Mouse (Mus musculus): ENCODE measurements around the gene Inka2. TPM values are rescaled to one million over a fixed set of nuclear protein-coding genes. Genes with fewer than 3 reads are reported as not detected.
A peak's percentile ranks its signal among the peaks of the same experiment; 100 is the strongest.

Inka2 gene
- total and polyA plus RNA-seq, 2 experiments from 2014 or later, result 5.5 to 15.0 TPM

DNA sequence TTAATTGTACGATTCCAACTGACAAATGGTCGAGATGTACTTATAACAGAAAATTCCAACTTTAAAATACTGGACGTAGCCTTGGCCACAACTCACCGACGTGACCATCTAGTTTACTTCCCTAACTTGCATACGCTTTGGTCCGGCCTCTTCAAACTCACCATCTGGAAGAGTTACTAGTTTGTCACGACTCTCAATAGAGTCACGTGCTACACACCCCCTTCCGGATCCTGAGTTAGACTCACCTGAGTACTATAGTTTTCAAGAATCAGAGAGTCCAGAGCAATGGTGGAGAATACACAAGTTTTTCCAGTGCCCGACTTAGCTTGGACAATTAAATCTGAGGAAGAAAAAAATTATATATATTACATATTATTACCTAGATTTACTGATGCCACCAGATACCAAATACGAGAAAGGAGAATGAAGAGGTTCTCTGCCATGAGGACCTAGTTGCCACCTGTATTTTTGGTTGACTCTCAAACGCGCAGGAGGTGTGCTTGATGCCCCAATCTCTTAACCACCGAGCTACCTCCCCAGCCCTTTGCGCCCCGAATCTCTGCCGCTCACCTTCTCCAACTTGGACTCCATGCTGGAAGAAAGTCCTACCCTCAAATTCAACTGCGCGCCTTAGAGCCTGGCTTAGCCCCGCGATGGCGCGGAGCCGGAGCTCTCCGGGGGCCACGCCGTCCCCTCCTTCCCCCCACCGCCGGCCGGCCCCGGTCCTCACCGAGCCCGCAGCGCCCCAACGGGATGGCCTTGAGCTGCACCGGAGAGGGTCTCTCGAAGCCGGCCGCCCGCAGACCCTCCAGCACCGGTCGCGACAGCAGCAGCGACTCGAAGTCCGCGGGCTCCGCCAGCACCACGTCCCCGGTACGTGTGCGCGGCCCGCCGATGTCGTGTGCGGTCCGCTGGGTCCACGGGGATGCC, 17.7 kb upstream of the Inka2 start:
- DNase-seq (ENCODE audit: low spot score), result peak; percentile 6
- Histone ChIP-seq H3K4me3 (ENCODE audit: low read length) (peak overlapping the region; percentile 59), H3K36me3 (ENCODE audit: insufficient read depth, low read length) (0 out of 2 replicates have a peak, but pooled peaks cover 10% of the 10 kb centered on the region), H3K9me3 (ENCODE audit: low read length) (no peaks in the 10 kb centered on the region), H3K4me1 (ENCODE audit: insufficient read depth, low read length) (no peaks in the 10 kb centered on the region), H3K27ac (peak overlapping the region; percentile 17; the same call in 1 of the 2 replicates), H3K4me2 (ENCODE audit: low read depth, low read length) (peak overlapping the region; percentile 69), H3K27me3 (ENCODE audit: insufficient read depth, low read length) (no peaks in the 10 kb centered on the region), H3K9ac (replicated peaks; ENCODE audit: low read length) (peak overlapping the region; percentile 61)
- no peak for TF ChIP-seq CTCF (IDR thresholded peaks at IDR 0.05; ENCODE audit: low read depth)
- 10% methylated on average over 58 of the region's 60 CpGs for WGBS
- no peak for ATAC-seq

DNA sequence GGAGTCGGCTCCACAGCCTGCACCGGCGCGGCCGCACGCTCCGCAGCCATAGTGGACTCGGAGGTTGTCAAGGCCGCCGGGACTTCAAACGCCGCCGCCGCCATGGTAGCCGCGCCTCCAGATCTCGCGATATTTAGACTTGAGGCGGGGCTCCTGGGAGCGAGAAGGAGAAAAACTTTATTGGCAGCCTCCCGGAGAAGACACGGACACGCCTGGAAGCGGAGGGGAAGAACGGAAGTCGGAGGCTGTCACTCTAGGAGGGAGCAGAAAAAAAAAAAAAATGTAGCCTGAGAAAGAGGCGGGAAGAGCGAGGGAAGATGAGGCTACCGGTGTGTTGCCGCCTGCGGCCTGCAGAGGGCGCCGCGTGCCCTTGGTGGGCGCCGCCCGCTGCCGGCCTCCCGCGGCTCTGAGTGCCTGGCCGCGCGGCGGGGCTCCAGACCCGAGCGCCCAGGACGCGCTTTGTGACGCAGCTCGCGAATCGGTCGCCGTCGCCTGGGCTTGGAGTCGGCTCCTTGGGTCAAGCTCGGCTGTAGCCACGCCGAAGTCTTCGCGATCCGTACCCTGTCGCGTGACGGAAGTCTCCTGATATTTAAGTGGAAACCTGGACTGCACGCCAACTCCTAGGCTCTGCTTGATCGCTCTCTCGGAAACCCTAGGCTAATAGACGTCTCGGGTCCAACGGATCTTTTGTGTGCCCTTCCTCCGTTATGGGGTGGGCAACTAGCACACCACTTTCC, 16.9 kb upstream of the Inka2 start, which contains the start of gene Ddx20:
Gene Ddx20, minus strand, starts transcription at position 251 of the 737 bp plus-strand sequence.
- H3K27ac ChIP-seq, result peak within 1 kb of the TSS; percentile 77; the same call in 1 of the 2 replicates
- DNase-seq (ENCODE audit: low spot score) (peak; percentile 98), ATAC-seq (peak; percentile 98)
- H3K4me3 ChIP-seq (ENCODE audit: low read length), result peak within 1 kb of the TSS; percentile 59
- TF ChIP-seq CTCF (IDR thresholded peaks at IDR 0.05; ENCODE audit: low read depth), result peak; percentile 67
- H3K4me1 ChIP-seq (ENCODE audit: insufficient read depth, low read length), result no peaks in the 10 kb centered on the region
- under 1% methylated on average over 62 of the region's 72 CpGs for WGBS
- 0 out of 2 replicates have a peak, but pooled peaks cover 10% of the 10 kb centered on the region for H3K36me3 ChIP-seq (ENCODE audit: insufficient read depth, low read length)
- H3K9me3 ChIP-seq (ENCODE audit: low read length), result no peaks in the 10 kb centered on the region
- no peaks in the 10 kb centered on the region for H3K27me3 ChIP-seq (ENCODE audit: insufficient read depth, low read length)
- peak within 1 kb of the TSS; percentile 69 for H3K4me2 ChIP-seq (ENCODE audit: low read depth, low read length)
- peak within 1 kb of the TSS; percentile 61 for H3K9ac ChIP-seq (replicated peaks; ENCODE audit: low read length)

DNA sequence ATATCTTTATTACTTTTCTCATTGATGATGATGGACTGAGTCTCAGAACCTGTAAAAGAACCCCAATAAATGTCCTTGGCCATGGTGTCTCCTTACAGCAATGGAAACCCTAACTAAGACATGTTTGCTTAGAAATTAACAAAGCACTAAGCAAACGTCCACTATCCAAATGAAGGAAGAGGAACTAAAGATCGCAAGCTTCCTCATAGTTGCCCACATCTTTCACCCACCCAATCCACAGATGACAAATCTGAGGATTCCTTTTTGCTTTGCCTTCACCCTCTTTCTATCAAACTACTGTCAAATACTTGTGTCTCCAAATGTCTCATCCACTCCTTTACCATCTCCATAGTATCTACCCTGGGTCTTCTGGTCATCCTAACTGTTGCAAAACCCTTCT, 15.9 kb upstream of the Inka2 start:
- Histone ChIP-seq H3K4me1 (ENCODE audit: insufficient read depth, low read length) (no peaks in the 10 kb centered on the region), H3K9me3 (ENCODE audit: low read length) (no peaks in the 10 kb centered on the region), H3K27me3 (ENCODE audit: insufficient read depth, low read length) (no peaks in the 10 kb centered on the region), H3K4me2 (ENCODE audit: low read depth, low read length) (no peak overlapping the region), H3K4me3 (ENCODE audit: low read length) (no peak overlapping the region), H3K36me3 (ENCODE audit: insufficient read depth, low read length) (0 out of 2 replicates have a peak, but pooled peaks cover 4% of the 10 kb centered on the region), H3K27ac (no peak overlapping the region), H3K9ac (replicated peaks; ENCODE audit: low read length) (no peak overlapping the region)
- WGBS, result 85% methylated on average over 2 of the region's 2 CpGs
- no peak for DNase-seq (ENCODE audit: low spot score)
- no peak for ATAC-seq
- TF ChIP-seq CTCF (IDR thresholded peaks at IDR 0.05; ENCODE audit: low read depth), result no peak

DNA sequence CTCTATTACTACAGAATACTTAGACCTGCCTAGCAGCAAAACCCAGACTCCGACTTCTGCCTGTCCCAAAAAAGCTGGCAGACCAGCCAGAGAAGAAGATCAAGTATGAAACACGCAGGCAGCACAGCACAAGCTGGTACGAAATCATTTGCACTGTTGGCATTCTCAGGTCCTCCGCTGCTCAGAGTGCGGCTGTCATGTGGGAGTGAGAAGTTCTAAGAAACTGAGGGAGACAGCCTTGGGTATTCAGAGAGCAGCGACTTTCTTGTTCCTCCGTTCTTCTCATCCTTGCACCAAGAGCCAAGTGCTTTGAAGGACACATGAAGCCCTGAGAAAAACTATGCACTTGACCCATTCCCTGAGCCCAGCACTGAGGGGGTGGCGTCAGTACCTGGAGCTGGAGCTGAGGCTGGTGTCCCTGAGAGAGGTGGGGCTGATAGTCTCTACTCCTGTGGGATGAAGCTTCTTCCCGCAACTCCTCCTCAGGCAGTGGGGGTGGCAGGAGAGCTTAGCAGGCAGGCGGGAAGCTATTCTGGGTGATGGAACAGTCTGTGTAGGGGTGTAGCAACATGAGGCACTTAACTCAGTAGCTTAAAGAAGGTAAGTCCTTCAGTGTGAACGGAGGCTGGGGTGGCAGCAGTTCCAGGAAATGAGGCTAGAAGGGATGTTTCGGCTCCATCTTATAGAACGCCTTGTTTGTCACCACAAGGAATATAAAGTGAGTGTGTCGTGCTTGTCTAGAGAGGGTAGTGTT, 10.9 kb upstream of the Inka2 start:
- H3K4me3 ChIP-seq (ENCODE audit: low read length), result no peak overlapping the region
- peaks cover 6% of the 10 kb centered on the region; the same call in 1 of the 2 replicates for H3K4me1 ChIP-seq (ENCODE audit: insufficient read depth, low read length)
- no peaks in the 10 kb centered on the region for H3K36me3 ChIP-seq (ENCODE audit: insufficient read depth, low read length)
- H3K27me3 ChIP-seq (ENCODE audit: insufficient read depth, low read length), result no peaks in the 10 kb centered on the region
- no peak for TF ChIP-seq CTCF (IDR thresholded peaks at IDR 0.05; ENCODE audit: low read depth)
- H3K27ac ChIP-seq, result no peak overlapping the region
- no peak overlapping the region for H3K9ac ChIP-seq (replicated peaks; ENCODE audit: low read length)
- ATAC-seq (no peak), DNase-seq (ENCODE audit: low spot score) (no peak)
- 78% methylated on average over 14 of the region's 14 CpGs for WGBS
- no peak overlapping the region for H3K4me2 ChIP-seq (ENCODE audit: low read depth, low read length)
- H3K9me3 ChIP-seq (ENCODE audit: low read length), result no peaks in the 10 kb centered on the region

DNA sequence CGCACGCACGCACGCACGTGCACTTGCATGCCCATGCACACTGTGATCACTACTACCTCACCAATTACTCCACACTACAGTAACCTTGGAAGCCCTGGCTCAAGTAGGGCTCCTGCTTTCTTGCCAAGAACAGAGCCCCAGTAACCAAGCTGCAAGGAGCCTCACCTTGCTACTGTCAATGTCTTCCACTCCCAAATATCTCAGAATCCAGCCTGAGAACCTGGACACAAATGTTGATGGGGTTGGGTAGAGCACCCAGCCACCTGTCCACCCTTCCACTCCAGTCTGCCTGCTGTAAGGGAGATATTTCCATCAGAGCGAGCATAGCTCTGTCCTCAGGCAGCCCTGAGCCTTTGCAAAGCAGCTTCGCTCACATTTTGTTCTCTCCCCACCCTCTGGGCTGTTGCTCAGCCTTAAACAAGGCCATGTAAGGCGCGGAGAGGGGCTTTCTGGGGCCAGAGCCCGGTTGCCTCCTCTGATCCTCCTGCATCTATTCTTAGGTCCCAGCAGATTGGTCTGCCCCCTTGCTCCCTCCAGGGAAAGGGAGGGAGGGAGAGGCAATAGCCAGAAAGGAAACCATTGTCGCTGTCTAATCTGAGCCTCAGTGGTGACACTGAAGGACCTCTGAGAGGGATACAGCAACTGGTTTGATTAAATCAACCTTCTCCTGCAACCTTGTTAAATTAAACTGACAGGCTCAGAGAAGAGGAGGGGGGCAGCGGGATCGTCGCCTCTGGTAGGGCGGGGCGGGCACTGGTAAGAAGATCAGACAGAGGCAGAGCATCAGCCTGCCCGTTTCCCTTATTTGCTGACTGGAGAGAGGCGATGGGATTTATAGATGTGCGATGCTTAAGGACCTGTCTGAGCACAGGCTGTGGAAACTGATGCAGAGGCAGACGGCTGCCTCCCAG, 8.7 kb upstream of the Inka2 start:
- ATAC-seq (peak; percentile 68), DNase-seq (ENCODE audit: low spot score) (peak; percentile 43)
- Histone ChIP-seq H3K36me3 (ENCODE audit: insufficient read depth, low read length) (no peaks in the 10 kb centered on the region), H3K9ac (replicated peaks; ENCODE audit: low read length) (no peak overlapping the region), H3K27me3 (ENCODE audit: insufficient read depth, low read length) (no peaks in the 10 kb centered on the region), H3K9me3 (ENCODE audit: low read length) (no peaks in the 10 kb centered on the region), H3K27ac (peak overlapping the region; percentile 61), H3K4me1 (ENCODE audit: insufficient read depth, low read length) (peaks cover 6% of the 10 kb centered on the region; the same call in 1 of the 2 replicates), H3K4me2 (ENCODE audit: low read depth, low read length) (peak overlapping the region; percentile 22), H3K4me3 (ENCODE audit: low read length) (no peak overlapping the region)
- TF ChIP-seq CTCF (IDR thresholded peaks at IDR 0.05; ENCODE audit: low read depth), result no peak
- 23% methylated on average over 20 of the region's 20 CpGs for WGBS
